Mouse (Mus musculus) embryonic facial prominence, embryonic 13.5 days (tissue): ENCODE results near the gene Itpr2. TPM values are rescaled to one million over a fixed set of nuclear protein-coding genes. Genes with fewer than 3 reads are reported as not detected.
A peak's percentile ranks its signal among the peaks of the same experiment; 100 is the strongest.

Source experiments
- ATAC-seq: fragments of 200-750 bp; cut with Nextera tagmentation; 2 replicates; pipeline ENCODE4 v1.8.0; 2017; ENCODE audit warnings: low read depth; ENCODE audit not compliant: insufficient number of reproducible peaks, insufficient read depth, low FRiP score, low TSS enrichment
- H3K27ac ChIP-seq: fragments of 300-500 bp; sonication (generic); 2 replicates; pipeline ENCODE4 v1.5.1; 2015; ENCODE audit warnings: moderate library complexity, mild to moderate bottlenecking, inconsistent platforms
- H3K27me3 ChIP-seq: fragments of 300-500 bp; sonication (generic); 2 replicates; pipeline ENCODE4 v1.6.1; 2015; ENCODE audit warnings: mild to moderate bottlenecking, inconsistent platforms
- H3K36me3 ChIP-seq: fragments of 300-500 bp; sonication (generic); 2 replicates; pipeline ENCODE4 v1.6.1; 2015; ENCODE audit warnings: mild to moderate bottlenecking, inconsistent platforms
- H3K4me1 ChIP-seq: fragments of 300-500 bp; sonication (generic); 2 replicates; pipeline ENCODE4 v1.6.1; 2015; ENCODE audit warnings: inconsistent platforms
- H3K4me2 ChIP-seq: fragments of 300-500 bp; sonication (generic); 2 replicates; pipeline ENCODE4 v1.6.1; 2015; ENCODE audit warnings: moderate library complexity, mild to moderate bottlenecking, inconsistent platforms
- H3K4me3 ChIP-seq: fragments of 300-500 bp; sonication (generic); 2 replicates; pipeline ENCODE4 v1.5.1; 2015; ENCODE audit warnings: mild to moderate bottlenecking, inconsistent platforms
- H3K9ac ChIP-seq: fragments of 300-500 bp; sonication (generic); 2 replicates; pipeline ENCODE4 v1.6.1; 2015; ENCODE audit warnings: mild to moderate bottlenecking, inconsistent platforms
- H3K9me3 ChIP-seq: fragments of 300-500 bp; sonication (generic); 2 replicates; pipeline ENCODE4 v1.6.1; 2016; ENCODE audit warnings: inconsistent platforms
- WGBS: fragments of 180-500 bp; shearing (Covaris S2); methylation state at CpG from one replicate; pipeline ENCODE4 v1.1.7; 2015; ENCODE audit warnings: mixed read lengths; 5-methylcytosine and 5-hydroxymethylcytosine counted together
- polyA plus RNA-seq: library from polyadenylated mRNA; unstranded; fragments of >200 nt; fragmentation: Nextera tagmentation; extraction: Ambion mirVana; gene quantifications from 2 replicates; pipeline ENCODE4 v1.2.1, GENCODE M21; 2015

Itpr2 gene
- polyA plus RNA-seq, 1 experiment from 2014 or later: 9.3 TPM

GRCm38 (mm10) chr6:146174644-146175250, 327.3 kb downstream of the Itpr2 start:
- H3K27me3 ChIP-seq: no peaks in the 10 kb centered on the region
- H3K4me3 ChIP-seq: no peak overlapping the region
- H3K9me3 ChIP-seq: no peaks in the 10 kb centered on the region
- H3K36me3 ChIP-seq: no peaks in the 10 kb centered on the region
- H3K9ac ChIP-seq: no peak overlapping the region
- no peak for ATAC-seq
- no peaks in the 10 kb centered on the region for H3K4me1 ChIP-seq
- H3K4me2 ChIP-seq: no peak overlapping the region
- no peak overlapping the region for H3K27ac ChIP-seq
- 91% methylated on average over 4 of the region's 4 CpGs for WGBS

GRCm38 (mm10) chr6:146170603-146171051, 331.4 kb downstream of the Itpr2 start:
- no peak for ATAC-seq
- Histone ChIP-seq H3K4me1 (no peaks in the 10 kb centered on the region), H3K36me3 (no peaks in the 10 kb centered on the region), H3K4me3 (no peak overlapping the region), H3K9ac (no peak overlapping the region), H3K9me3 (no peaks in the 10 kb centered on the region), H3K27ac (peak overlapping the region; percentile 48; the same call in 1 of the 2 replicates), H3K4me2 (no peak overlapping the region), H3K27me3 (no peaks in the 10 kb centered on the region)
- WGBS: 58% methylated on average over 14 of the region's 14 CpGs

GRCm38 (mm10) chr6:146167207-146167606, 334.8 kb downstream of the Itpr2 start:
- 89% methylated on average over 5 of the region's 5 CpGs for WGBS

GRCm38 (mm10) chr6:146159641-146160040, 342.4 kb downstream of the Itpr2 start:
- no peaks in the 10 kb centered on the region for H3K9me3 ChIP-seq
- H3K9ac ChIP-seq: no peak overlapping the region
- 65% methylated on average over 4 of the region's 4 CpGs for WGBS
- H3K4me1 ChIP-seq: peaks cover 16% of the 10 kb centered on the region; the same call in 1 of the 2 replicates
- no peak for ATAC-seq
- no peaks in the 10 kb centered on the region for H3K36me3 ChIP-seq
- H3K4me2 ChIP-seq: no peak overlapping the region
- no peak overlapping the region for H3K27ac ChIP-seq
- no peak overlapping the region for H3K4me3 ChIP-seq
- no peaks in the 10 kb centered on the region for H3K27me3 ChIP-seq

More at GRCm38 (mm10) chr6:146167207-146167606, 334.8 kb downstream of the Itpr2 start:
- Histone ChIP-seq H3K36me3 (no peaks in the 10 kb centered on the region), H3K27ac (no peak overlapping the region), H3K9me3 (no peaks in the 10 kb centered on the region), H3K4me2 (no peak overlapping the region), H3K9ac (no peak overlapping the region), H3K4me3 (no peak overlapping the region), H3K4me1 (no peaks in the 10 kb centered on the region), H3K27me3 (no peaks in the 10 kb centered on the region)
- ATAC-seq: no peak

- Histone ChIP-seq H3K27me3 (no peaks in the 10 kb centered on the region), H3K9ac (no peak overlapping the region), H3K36me3 (no peaks in the 10 kb centered on the region), H3K27ac (no peak overlapping the region), H3K4me3 (no peak overlapping the region), H3K4me2 (no peak overlapping the region), H3K9me3 (no peaks in the 10 kb centered on the region), H3K4me1 (peaks cover 16% of the 10 kb centered on the region; the same call in 1 of the 2 replicates)
- 87% methylated on average over 12 of the region's 12 CpGs for WGBS
- no peak for ATAC-seq
Observed at GRCm38 (mm10) chr6:146158717-146159116, 343.3 kb downstream of the Itpr2 start.

- Histone ChIP-seq H3K27me3 (no peaks in the 10 kb centered on the region), H3K36me3 (no peaks in the 10 kb centered on the region), H3K4me1 (peaks cover 16% of the 10 kb centered on the region; the same call in 1 of the 2 replicates), H3K9ac (no peak overlapping the region), H3K4me2 (no peak overlapping the region), H3K9me3 (no peaks in the 10 kb centered on the region), H3K27ac (no peak overlapping the region), H3K4me3 (no peak overlapping the region)
- no peak for ATAC-seq
- WGBS: 84% methylated on average over 8 of the region's 8 CpGs
Observed at GRCm38 (mm10) chr6:146157983-146158535, 344.0 kb downstream of the Itpr2 start.

GRCm38 (mm10) chr6:146157099-146157498, 344.9 kb downstream of the Itpr2 start:
- H3K9ac ChIP-seq: no peak overlapping the region
- H3K4me3 ChIP-seq: no peak overlapping the region
- WGBS: 95% methylated on average over 14 of the region's 14 CpGs
- no peaks in the 10 kb centered on the region for H3K36me3 ChIP-seq
- H3K4me1 ChIP-seq: peaks cover 18% of the 10 kb centered on the region; the same call in 1 of the 2 replicates
- ATAC-seq: no peak
- no peaks in the 10 kb centered on the region for H3K27me3 ChIP-seq
- H3K4me2 ChIP-seq: no peak overlapping the region
- no peaks in the 10 kb centered on the region for H3K9me3 ChIP-seq
- H3K27ac ChIP-seq: no peak overlapping the region

GRCm38 (mm10) chr6:146156536-146156935, 345.5 kb downstream of the Itpr2 start:
- H3K4me2 ChIP-seq: no peak overlapping the region
- H3K4me3 ChIP-seq: no peak overlapping the region
- H3K27ac ChIP-seq: no peak overlapping the region
- H3K4me1 ChIP-seq: peaks cover 18% of the 10 kb centered on the region; the same call in 1 of the 2 replicates
- no peak for ATAC-seq
- WGBS: 66% methylated on average over 6 of the region's 6 CpGs
- no peak overlapping the region for H3K9ac ChIP-seq
- H3K36me3 ChIP-seq: no peaks in the 10 kb centered on the region
- no peaks in the 10 kb centered on the region for H3K27me3 ChIP-seq
- H3K9me3 ChIP-seq: no peaks in the 10 kb centered on the region

- peaks cover 15% of the 10 kb centered on the region; the same call in 1 of the 2 replicates for H3K4me1 ChIP-seq
- H3K4me3 ChIP-seq: no peak overlapping the region
- no peak overlapping the region for H3K9ac ChIP-seq
- H3K4me2 ChIP-seq: no peak overlapping the region
- no peaks in the 10 kb centered on the region for H3K36me3 ChIP-seq
- H3K27me3 ChIP-seq: no peaks in the 10 kb centered on the region
- WGBS: 76% methylated on average over 8 of the region's 8 CpGs
- ATAC-seq: no peak
- no peak overlapping the region for H3K27ac ChIP-seq
- no peaks in the 10 kb centered on the region for H3K9me3 ChIP-seq
Observed at GRCm38 (mm10) chr6:146155156-146155734, 346.8 kb downstream of the Itpr2 start.

GRCm38 (mm10) chr6:146152843-146153242, 349.2 kb downstream of the Itpr2 start:
- no peaks in the 10 kb centered on the region for H3K36me3 ChIP-seq
- WGBS: 56% methylated on average over 5 of the region's 5 CpGs
- no peak overlapping the region for H3K9ac ChIP-seq

GRCm38 (mm10) chr6:146140966-146141585, 360.9 kb downstream of the Itpr2 start:
- no peak overlapping the region for H3K9ac ChIP-seq
- no peaks in the 10 kb centered on the region for H3K36me3 ChIP-seq
- ATAC-seq: no peak
- peaks cover 8% of the 10 kb centered on the region; the same call in 1 of the 2 replicates for H3K27me3 ChIP-seq
- H3K4me3 ChIP-seq: no peak overlapping the region
- H3K27ac ChIP-seq: no peak overlapping the region
- no peaks in the 10 kb centered on the region for H3K9me3 ChIP-seq
- WGBS: 85% methylated on average over 4 of the region's 4 CpGs
- H3K4me1 ChIP-seq: peaks cover 13% of the 10 kb centered on the region
- no peak overlapping the region for H3K4me2 ChIP-seq

More at GRCm38 (mm10) chr6:146152843-146153242, 349.2 kb downstream of the Itpr2 start:
- H3K27ac ChIP-seq: no peak overlapping the region
- H3K9me3 ChIP-seq: no peaks in the 10 kb centered on the region
- peaks cover 9% of the 10 kb centered on the region; the same call in 1 of the 2 replicates for H3K4me1 ChIP-seq
- no peaks in the 10 kb centered on the region for H3K27me3 ChIP-seq
- H3K4me2 ChIP-seq: no peak overlapping the region
- ATAC-seq: no peak
- H3K4me3 ChIP-seq: no peak overlapping the region
